Mouse (Mus musculus): ENCODE data around the gene Tpx2.

- TF ChIP-seq CTCF (IDR thresholded peaks at IDR 0.05; ENCODE audit: low read depth, low read length) (no peak), GATA1 (IDR thresholded peaks at IDR 0.05; ENCODE audit: borderline replicate concordance, low read length) (no peak)
Observed at GRCm38 (mm10) chr2:152819926-152820325, 27.8 kb upstream of the Tpx2 start.
